Mouse (Mus musculus): ENCODE data around the gene Prpf38b.

The Prpf38b gene

GRCm38 (mm10) chr3:108860786-108861185, 50.7 kb downstream of the Prpf38b start:
- DNase-seq (ENCODE audit: low read depth, low spot score): no peak

- DNase-seq (ENCODE audit: low read depth, low spot score): no peak
These were observed 53.2 kb downstream of the Prpf38b start for GRCm38 (mm10) chr3:108858231-108858770.

- DNase-seq (ENCODE audit: low read depth, low spot score): no peak
These were observed 53.8 kb downstream of the Prpf38b start for GRCm38 (mm10) chr3:108857714-108858113.

GRCm38 (mm10) chr3:108857124-108857470, 54.4 kb downstream of the Prpf38b start:
- no peak for DNase-seq (ENCODE audit: low read depth, low spot score)

- DNase-seq (ENCODE audit: low read depth, low spot score): peak; percentile 71
These were observed 55.0 kb downstream of the Prpf38b start for GRCm38 (mm10) chr3:108856386-108857123.

GRCm38 (mm10) chr3:108855864-108856263, 55.7 kb downstream of the Prpf38b start:
- DNase-seq (ENCODE audit: low read depth, low spot score): peak; percentile 31

GRCm38 (mm10) chr3:108855371-108855770, 56.2 kb downstream of the Prpf38b start:
- no peak for DNase-seq (ENCODE audit: low read depth, low spot score)

GRCm38 (mm10) chr3:108853266-108853665, 58.3 kb downstream of the Prpf38b start:
- no peak for DNase-seq (ENCODE audit: low read depth, low spot score)
